Mouse (Mus musculus) midbrain, embryonic 14.5 days (tissue): ENCODE results near the gene Hecw1. TPM values are rescaled to one million over a fixed set of nuclear protein-coding genes. Genes with fewer than 3 reads are reported as not detected.

ENCODE experiments used
- ATAC-seq: fragments of 200-750 bp; cut with Nextera tagmentation; 2 replicates; pipeline ENCODE4 v1.8.0; 2017; ENCODE audit warnings: moderate number of reproducible peaks, moderate library complexity; ENCODE audit not compliant: low FRiP score, low TSS enrichment
- DNase-seq: peaks from one replicate; pipeline ENCODE4 v3.0.0-alpha.2; 2015
- H3K27ac ChIP-seq: fragments of 300-500 bp; sonication (generic); replicated peaks from 2 replicates; pipeline ENCODE4 v1.5.1; 2014; ENCODE audit warnings: mild to moderate bottlenecking, low read depth, low read length, moderate library complexity
- H3K27me3 ChIP-seq: fragments of 300-500 bp; sonication (generic); 2 replicates; pipeline ENCODE4 v1.6.1; 2014; ENCODE audit warnings: low read length, control low read depth, mixed read lengths; ENCODE audit not compliant: control insufficient read depth, insufficient read depth
- H3K36me3 ChIP-seq: fragments of 300-500 bp; sonication (generic); 2 replicates; pipeline ENCODE4 v1.6.1; 2014; ENCODE audit warnings: low read length, control low read depth; ENCODE audit not compliant: control insufficient read depth, insufficient read depth
- H3K4me1 ChIP-seq: fragments of 300-500 bp; sonication (generic); 2 replicates; pipeline ENCODE4 v1.6.1; 2014; ENCODE audit warnings: mild to moderate bottlenecking, antibody characterized with exemption, low read length, control low read depth; ENCODE audit not compliant: control insufficient read depth, insufficient read depth
- H3K4me2 ChIP-seq: fragments of 300-500 bp; sonication (generic); 2 replicates; pipeline ENCODE4 v1.6.1; 2014; ENCODE audit warnings: mild to moderate bottlenecking, low read length, moderate library complexity
- H3K4me3 ChIP-seq: fragments of 300-500 bp; sonication (generic); replicated peaks from 2 replicates; pipeline ENCODE4 v1.5.1; 2014; ENCODE audit warnings: low read depth, low read length
- H3K9ac ChIP-seq: fragments of 300-500 bp; sonication (generic); replicated peaks from 2 replicates; pipeline ENCODE4 v1.6.1; 2014; ENCODE audit warnings: mild to moderate bottlenecking, low read length, moderate library complexity
- H3K9me3 ChIP-seq: fragments of 300-500 bp; sonication (generic); 2 replicates; pipeline ENCODE4 v1.6.1; 2016; ENCODE audit warnings: low read length, control low read depth, mixed read lengths; ENCODE audit not compliant: control insufficient read depth
- WGBS: fragments of 180-500 bp; shearing (Covaris S2); extraction: QIAGEN DNeasy Blood & Tissue Kit; methylation state at CpG from one replicate; pipeline ENCODE4 v1.1.7; 2014; 5-methylcytosine and 5-hydroxymethylcytosine counted together
- polyA plus RNA-seq: library from polyadenylated mRNA; unstranded; fragments of >200 nt; fragmentation: Nextera tagmentation; extraction: Ambion mirVana; gene quantifications from 2 replicates; pipeline ENCODE4 v1.2.1, GENCODE M21; 2014

The Hecw1 gene
- polyA plus RNA-seq, 1 experiment from 2014 or later = 43.0 TPM

DNA sequence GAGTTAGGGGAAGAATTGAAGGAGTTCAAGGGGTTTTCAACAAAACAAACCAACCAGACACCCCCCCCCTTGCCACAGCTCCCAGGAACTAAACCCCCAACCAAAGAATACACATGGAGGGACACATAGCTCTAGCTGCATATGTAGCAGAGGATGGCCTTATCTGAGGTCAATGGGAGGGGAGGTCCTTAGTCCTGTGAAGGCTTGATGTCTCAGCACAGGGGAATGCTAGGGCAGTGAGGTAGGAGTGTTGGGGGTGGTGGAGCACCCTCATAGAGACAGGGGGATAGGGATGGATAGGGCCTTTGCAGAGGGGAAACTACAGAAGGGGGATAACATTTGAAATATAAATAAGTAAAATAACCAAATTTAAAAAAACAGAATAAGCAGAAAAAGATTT, 9.1 kb downstream of the Hecw1 start:
- DNase-seq = no peak
- Histone ChIP-seq H3K4me3 (no peak overlapping the region), H3K36me3 (no peaks in the 10 kb centered on the region), H3K4me1 (no peaks in the 10 kb centered on the region), H3K4me2 (no peak overlapping the region), H3K9ac (no peak overlapping the region), H3K9me3 (no peaks in the 10 kb centered on the region), H3K27ac (no peak overlapping the region), H3K27me3 (no peaks in the 10 kb centered on the region)
- no peak for ATAC-seq

DNA sequence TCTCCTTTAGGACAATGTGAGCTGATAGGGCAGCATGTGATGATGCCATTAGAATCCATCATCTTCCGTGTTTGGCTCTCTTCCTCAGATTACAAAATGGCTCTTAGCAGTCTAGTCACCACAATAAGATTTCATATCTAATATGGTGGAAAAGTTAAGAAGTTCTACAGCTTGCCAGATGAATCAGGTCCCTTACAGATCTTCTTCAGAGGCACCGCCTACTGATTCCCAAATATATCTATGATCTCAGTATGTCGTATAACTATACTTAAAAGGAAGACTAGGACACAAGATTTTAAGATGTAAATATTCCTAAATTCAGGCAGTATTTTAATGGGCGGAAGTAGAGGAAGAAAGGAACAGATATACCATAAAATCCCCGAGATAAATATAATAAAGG, 16.3 kb downstream of the Hecw1 start:
- no peak overlapping the region for H3K9ac ChIP-seq
- no peaks in the 10 kb centered on the region for H3K27me3 ChIP-seq
- no peaks in the 10 kb centered on the region for H3K36me3 ChIP-seq
- no peak overlapping the region for H3K4me3 ChIP-seq
- no peaks in the 10 kb centered on the region for H3K4me1 ChIP-seq
- 92% methylated on average over 5 of the region's 5 CpGs for WGBS
- no peak overlapping the region for H3K4me2 ChIP-seq
- ATAC-seq (no peak), DNase-seq (no peak)
- no peak overlapping the region for H3K27ac ChIP-seq
- no peaks in the 10 kb centered on the region for H3K9me3 ChIP-seq

DNA sequence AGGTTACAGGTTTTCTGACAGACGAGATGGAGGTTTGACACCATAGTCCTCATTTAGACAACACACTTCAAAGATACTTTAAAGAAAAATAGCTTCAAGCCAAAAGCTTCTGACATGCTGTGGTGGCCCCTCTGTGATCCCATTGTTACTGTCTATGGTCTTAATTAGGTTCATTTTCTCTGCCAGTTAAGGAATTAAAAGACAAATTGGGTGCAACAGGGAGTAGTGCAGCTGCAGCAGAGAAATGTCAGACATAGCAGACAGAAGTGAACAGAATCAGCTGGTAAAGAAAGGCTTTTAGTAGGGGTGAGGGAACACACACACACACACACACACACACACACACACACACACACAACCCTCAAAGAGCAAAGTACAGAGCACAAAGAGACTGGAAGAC, 22.8 kb downstream of the Hecw1 start:
- WGBS = 24% methylated on average over 1 of the region's 1 CpGs
- no peak for ATAC-seq
- Histone ChIP-seq H3K36me3 (no peaks in the 10 kb centered on the region), H3K4me1 (no peaks in the 10 kb centered on the region), H3K27me3 (no peaks in the 10 kb centered on the region), H3K9me3 (no peaks in the 10 kb centered on the region), H3K9ac (no peak overlapping the region), H3K27ac (no peak overlapping the region), H3K4me2 (no peak overlapping the region), H3K4me3 (no peak overlapping the region)
- DNase-seq = no peak

DNA sequence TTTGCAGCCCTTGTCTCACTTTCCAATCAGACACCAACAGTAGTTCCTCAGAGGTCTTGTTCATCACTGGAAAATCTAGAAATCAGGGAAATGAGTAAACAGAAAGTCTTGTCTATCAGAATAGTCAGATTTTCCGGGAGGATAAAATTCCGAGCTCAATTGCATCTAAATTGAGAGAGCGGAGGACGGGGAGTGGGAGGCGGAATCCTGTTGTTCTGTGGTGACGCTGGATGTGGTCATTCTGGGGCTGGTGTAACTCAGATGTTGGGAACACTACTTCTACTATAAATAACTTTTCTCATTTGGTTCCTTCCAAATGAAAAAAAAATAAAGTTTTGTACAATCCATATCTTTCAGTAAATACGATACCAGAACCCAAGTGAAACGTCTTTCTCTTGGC, 24.2 kb downstream of the Hecw1 start:
- Histone ChIP-seq H3K27me3 (no peaks in the 10 kb centered on the region), H3K4me1 (no peaks in the 10 kb centered on the region), H3K9ac (no peak overlapping the region), H3K27ac (no peak overlapping the region), H3K9me3 (no peaks in the 10 kb centered on the region), H3K4me3 (no peak overlapping the region), H3K4me2 (no peak overlapping the region), H3K36me3 (no peaks in the 10 kb centered on the region)
- WGBS = 91% methylated on average over 8 of the region's 8 CpGs
- DNase-seq (no peak), ATAC-seq (no peak)

- Histone ChIP-seq H3K27ac (no peak overlapping the region), H3K4me2 (no peak overlapping the region), H3K4me3 (no peak overlapping the region), H3K27me3 (no peaks in the 10 kb centered on the region), H3K9ac (no peak overlapping the region), H3K36me3 (no peaks in the 10 kb centered on the region), H3K4me1 (no peaks in the 10 kb centered on the region), H3K9me3 (no peaks in the 10 kb centered on the region)
- ATAC-seq (no peak), DNase-seq (no peak)
- WGBS = 86% methylated on average over 2 of the region's 2 CpGs
Measured at GRCm38 (mm10) chr13:14496954-14497353, 26.1 kb downstream of the Hecw1 start.

DNA sequence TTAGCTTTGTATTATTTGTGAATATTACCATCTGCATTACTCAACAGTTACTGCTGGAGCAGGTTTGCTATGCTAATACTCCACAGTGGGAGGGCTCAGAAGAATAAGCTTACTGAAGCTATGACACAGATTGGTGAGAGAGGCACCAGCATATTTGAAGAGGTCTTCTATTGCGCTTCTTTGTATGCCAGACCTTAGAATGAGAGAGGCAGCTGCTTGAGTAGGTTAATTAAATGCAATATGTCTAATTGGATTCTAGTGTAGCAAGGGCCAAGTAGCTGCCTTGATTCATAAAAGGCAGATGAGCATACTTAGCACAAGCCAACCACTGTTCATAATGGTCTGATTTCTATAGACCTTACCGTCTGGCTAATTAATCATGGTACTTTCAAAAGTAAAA, 35.2 kb downstream of the Hecw1 start:
- H3K27me3 ChIP-seq = no peaks in the 10 kb centered on the region
- no peak overlapping the region for H3K27ac ChIP-seq
- ATAC-seq (no peak), DNase-seq (peak; percentile 3)
- no peak overlapping the region for H3K4me2 ChIP-seq
- H3K36me3 ChIP-seq = no peaks in the 10 kb centered on the region
- H3K4me3 ChIP-seq = no peak overlapping the region
- H3K9ac ChIP-seq = no peak overlapping the region
- H3K4me1 ChIP-seq = no peaks in the 10 kb centered on the region
- WGBS = 77% methylated on average over 2 of the region's 2 CpGs
- H3K9me3 ChIP-seq = no peaks in the 10 kb centered on the region

GRCm38 (mm10) chr13:14471121-14471520, 51.9 kb downstream of the Hecw1 start:
- Histone ChIP-seq H3K4me1 (no peaks in the 10 kb centered on the region), H3K27ac (no peak overlapping the region), H3K4me3 (no peak overlapping the region), H3K27me3 (no peaks in the 10 kb centered on the region), H3K4me2 (no peak overlapping the region), H3K9me3 (no peaks in the 10 kb centered on the region), H3K36me3 (no peaks in the 10 kb centered on the region), H3K9ac (no peak overlapping the region)
- DNase-seq (no peak), ATAC-seq (no peak; the same call in 1 of the 2 replicates)
- 93% methylated on average over 1 of the region's 1 CpGs for WGBS

- ATAC-seq = no peak
- Histone ChIP-seq H3K27me3 (no peaks in the 10 kb centered on the region), H3K4me2 (no peak overlapping the region), H3K9me3 (no peaks in the 10 kb centered on the region), H3K4me1 (no peaks in the 10 kb centered on the region), H3K27ac (no peak overlapping the region), H3K9ac (no peak overlapping the region), H3K4me3 (no peak overlapping the region), H3K36me3 (no peaks in the 10 kb centered on the region)
- DNase-seq = peak; percentile 5
- WGBS = 76% methylated on average over 3 of the region's 3 CpGs
Measured at GRCm38 (mm10) chr13:14467517-14467916, 55.5 kb downstream of the Hecw1 start.

GRCm38 (mm10) chr13:14461036-14461435, 62.0 kb downstream of the Hecw1 start:
- ATAC-seq = no peak

More at GRCm38 (mm10) chr13:14461036-14461435, 62.0 kb downstream of the Hecw1 start:
- DNase-seq = no peak
- H3K27ac ChIP-seq = no peak overlapping the region
- no peak overlapping the region for H3K4me2 ChIP-seq
- H3K27me3 ChIP-seq = no peaks in the 10 kb centered on the region
- no peaks in the 10 kb centered on the region for H3K4me1 ChIP-seq
- no peak overlapping the region for H3K4me3 ChIP-seq
- H3K9ac ChIP-seq = no peak overlapping the region
- H3K36me3 ChIP-seq = 0 out of 2 replicates have a peak, but pooled peaks cover 3% of the 10 kb centered on the region
- no peaks in the 10 kb centered on the region for H3K9me3 ChIP-seq
- 86% methylated on average over 5 of the region's 5 CpGs for WGBS
